Mouse (Mus musculus) bone marrow, adult 2 months (tissue): ENCODE data around the gene Slc5a8. TPM values are rescaled to one million over a fixed set of nuclear protein-coding genes. Genes with fewer than 3 reads are reported as not detected.

Experiments
- H3K27ac ChIP-seq: fragments of 200-500 bp; 2 replicates; pipeline ENCODE4 v1.5.1; 2012; ENCODE audit warnings: low read depth, mild to moderate bottlenecking, control low read depth, inconsistent platforms, low read length; ENCODE audit not compliant: control insufficient read depth, poor library complexity, insufficient read depth
- H3K4me1 ChIP-seq: fragments of 200-500 bp; 2 replicates; pipeline ENCODE4 v1.6.1; 2011; ENCODE audit warnings: low read length; ENCODE audit not compliant: control insufficient read depth, insufficient read depth
- H3K4me3 ChIP-seq: fragments of 200-500 bp; replicated peaks from 2 replicates; pipeline ENCODE3; 2011; ENCODE audit warnings: mild to moderate bottlenecking, low read depth, low read length, control low read depth; ENCODE audit not compliant: control insufficient read depth
- CTCF ChIP-seq: fragments of 200-500 bp; IDR thresholded peaks from 2 replicates; pipeline ENCODE4 v1.5.1; 2011; ENCODE audit warnings: low read length, control low read depth; ENCODE audit not compliant: control insufficient read depth, insufficient read depth
- POLR2A ChIP-seq: fragments of 200-500 bp; IDR thresholded peaks from 2 replicates; pipeline ENCODE4 v1.6.1; 2011; ENCODE audit warnings: low read depth, mild to moderate bottlenecking, control low read depth, low read length, borderline replicate concordance; ENCODE audit not compliant: control insufficient read depth
- WGBS: fragments of 180-500 bp; shearing (Covaris S2); methylation state at CpG from one replicate; pipeline ENCODE4 v1.1.7; 2018; 5-methylcytosine and 5-hydroxymethylcytosine counted together
- polyA plus RNA-seq: library from polyadenylated mRNA; stranded (reverse); fragments of >200 nt; gene quantifications from 2 replicates; pipeline ENCODE4 v1.2.4, GENCODE M21; 2011; ENCODE audit warnings: low replicate concordance; ENCODE audit not compliant: missing spikeins, insufficient read depth, insufficient read length

The Slc5a8 gene
- polyA plus RNA-seq, 1 experiment = not detected

- Histone ChIP-seq H3K4me1 (no peaks in the 10 kb centered on the region; the same call in 1 of the 2 replicates), H3K4me3 (no peak overlapping the region), H3K27ac (no peak overlapping the region)
- TF ChIP-seq CTCF = no peak
- no peak for TF ChIP-seq POLR2A
- 81% methylated on average over 12 of the region's 12 CpGs for WGBS
Observed at GRCm38 (mm10) chr10:88949649-88950296, 64.0 kb downstream of the Slc5a8 start.

- no peak overlapping the region for H3K4me3 ChIP-seq
- WGBS = 58% methylated on average over 4 of the region's 4 CpGs
- no peak overlapping the region for H3K27ac ChIP-seq
- H3K4me1 ChIP-seq = no peaks in the 10 kb centered on the region; the same call in 1 of the 2 replicates
- TF ChIP-seq POLR2A (no peak), CTCF (no peak)
Observed at GRCm38 (mm10) chr10:88950297-88950653, 64.5 kb downstream of the Slc5a8 start.

GRCm38 (mm10) chr10:88960791-88961190 is 75.0 kb downstream of the Slc5a8 start:
- no peaks in the 10 kb centered on the region for H3K4me1 ChIP-seq
- TF ChIP-seq CTCF = no peak
- TF ChIP-seq POLR2A = no peak
- H3K4me3 ChIP-seq = no peak overlapping the region
- H3K27ac ChIP-seq = no peak overlapping the region
- 65% methylated on average over 5 of the region's 5 CpGs for WGBS

- Histone ChIP-seq H3K27ac (no peak overlapping the region), H3K4me3 (no peak overlapping the region), H3K4me1 (no peaks in the 10 kb centered on the region)
- 77% methylated on average over 5 of the region's 5 CpGs for WGBS
- TF ChIP-seq CTCF (no peak), POLR2A (no peak)
Observed at GRCm38 (mm10) chr10:88968586-88968985, 82.8 kb downstream of the Slc5a8 start.

GRCm38 (mm10) chr10:88970951-88971725 is 85.3 kb downstream of the Slc5a8 start:
- Histone ChIP-seq H3K4me3 (no peak overlapping the region), H3K27ac (no peak overlapping the region), H3K4me1 (no peaks in the 10 kb centered on the region)
- WGBS = 70% methylated on average over 7 of the region's 7 CpGs
- TF ChIP-seq POLR2A = no peak
- TF ChIP-seq CTCF = no peak

- 76% methylated on average over 6 of the region's 6 CpGs for WGBS
- H3K4me1 ChIP-seq = no peaks in the 10 kb centered on the region
- TF ChIP-seq POLR2A (no peak), CTCF (no peak)
- no peak overlapping the region for H3K4me3 ChIP-seq
- no peak overlapping the region for H3K27ac ChIP-seq
Observed at GRCm38 (mm10) chr10:88978932-88979331, 93.1 kb downstream of the Slc5a8 start.

Other genes starting within 250 kb of the Slc5a8 start
- 21.7 and 35.9 TPM in 2 replicates for gene Spic, start 201.0 kb upstream of the Slc5a8 start, polyA plus RNA-seq
- gene Arl1, start 155.1 kb upstream of the Slc5a8 start, polyA plus RNA-seq = 6.1 and 20.2 TPM in 2 replicates
- 5.0 and 18.0 TPM in 2 replicates for gene Utp20, start 59.2 kb upstream of the Slc5a8 start, polyA plus RNA-seq